Mouse (Mus musculus): ENCODE data around the gene Ostc. TPM values are rescaled to one million over a fixed set of nuclear protein-coding genes. Genes with fewer than 3 reads are reported as not detected.

Gene Ostc
- polyA plus RNA-seq, 1 experiment from 2014 or later = 333 TPM

DNA sequence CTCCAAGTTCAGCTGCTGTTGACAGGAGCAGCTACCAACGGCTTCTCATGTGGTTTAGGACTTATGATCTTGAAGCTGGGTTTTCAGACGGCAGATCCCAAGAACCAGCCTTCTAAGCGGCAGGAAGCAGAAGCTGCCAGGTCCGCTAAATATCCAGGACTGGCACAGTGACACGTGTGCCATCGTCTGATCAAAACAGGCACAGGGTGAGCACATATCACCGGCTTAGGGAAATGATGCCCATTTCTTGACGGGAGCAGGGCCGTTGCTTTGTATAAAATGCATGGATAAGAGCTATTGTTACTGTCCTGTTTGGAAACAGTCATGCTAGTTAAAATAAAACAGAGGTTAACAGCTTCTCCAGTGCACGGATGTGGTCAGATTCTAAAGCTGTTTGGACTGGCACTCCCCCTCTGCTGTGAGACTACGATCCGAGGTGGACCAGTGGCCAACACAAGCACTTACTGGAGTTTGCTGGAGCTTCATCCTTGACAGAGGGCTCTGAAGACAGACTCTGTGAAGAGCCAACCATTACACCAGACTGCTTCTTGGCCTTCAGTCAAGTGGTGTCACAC is 17.6 kb downstream of the Ostc start:
- Histone ChIP-seq H3K4me3 (ENCODE audit: low read depth, low read length) (peak overlapping the region; percentile 25), H3K27me3 (ENCODE audit: control insufficient read depth, insufficient read depth, low read length) (no peaks in the 10 kb centered on the region), H3K4me1 (ENCODE audit: control insufficient read depth, insufficient read depth, low read length) (peaks cover 6% of the 10 kb centered on the region; the same call in 1 of the 2 replicates), H3K4me2 (ENCODE audit: low read depth) (peak overlapping the region; percentile 44), H3K9me3 (ENCODE audit: control insufficient read depth, low read length) (no peaks in the 10 kb centered on the region), H3K36me3 (ENCODE audit: control insufficient read depth, insufficient read depth, low read length) (peaks cover 7% of the 10 kb centered on the region; the same call in 1 of the 2 replicates), H3K27ac (ENCODE audit: low read depth, low read length) (no peak overlapping the region), H3K9ac (ENCODE audit: low read length) (peak overlapping the region; percentile 45)
- ATAC-seq (ENCODE audit: insufficient read depth, low FRiP score, low TSS enrichment) = no peak
- no peak for DNase-seq (ENCODE audit: low spot score)
- 48% methylated on average over 12 of the region's 12 CpGs for WGBS

DNA sequence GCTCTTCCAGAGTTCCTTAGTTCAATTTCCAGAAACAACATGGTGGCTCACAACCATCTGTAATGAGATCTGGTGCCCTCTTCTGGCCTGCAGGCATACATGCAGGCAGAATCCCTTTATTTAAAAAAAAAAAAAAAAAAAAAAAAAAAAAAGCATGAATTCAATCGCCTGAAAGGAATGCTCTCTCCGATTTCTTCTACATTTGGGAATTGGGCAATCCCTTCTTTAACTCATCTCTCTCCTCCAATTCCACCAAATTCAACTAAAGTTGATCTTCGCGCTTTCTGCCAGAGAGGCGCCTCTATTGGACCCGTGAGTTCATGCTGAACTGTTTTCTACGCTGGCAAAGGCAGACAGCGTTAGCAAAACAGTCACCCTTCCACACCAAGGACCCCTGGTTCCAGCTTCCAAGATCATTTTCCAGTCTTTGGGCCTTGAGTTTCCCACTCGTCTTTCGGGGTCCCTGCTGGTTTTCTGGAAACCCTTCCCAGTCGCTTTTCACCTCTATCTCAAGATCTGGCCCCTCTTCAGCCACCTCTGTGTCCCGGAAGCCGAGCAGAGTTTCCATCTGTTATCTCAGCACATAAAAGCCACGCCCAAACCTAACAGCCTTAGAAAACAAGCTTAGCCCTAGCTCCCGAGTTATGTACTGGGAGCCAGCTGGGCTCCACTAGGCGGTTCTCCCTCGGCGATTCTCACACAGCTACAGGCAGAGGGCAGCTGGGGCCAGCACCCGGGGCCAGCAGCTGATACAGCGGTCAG is 18.2 kb downstream of the Ostc start:
- no peak overlapping the region for H3K27ac ChIP-seq (ENCODE audit: low read depth, low read length)

DNA sequence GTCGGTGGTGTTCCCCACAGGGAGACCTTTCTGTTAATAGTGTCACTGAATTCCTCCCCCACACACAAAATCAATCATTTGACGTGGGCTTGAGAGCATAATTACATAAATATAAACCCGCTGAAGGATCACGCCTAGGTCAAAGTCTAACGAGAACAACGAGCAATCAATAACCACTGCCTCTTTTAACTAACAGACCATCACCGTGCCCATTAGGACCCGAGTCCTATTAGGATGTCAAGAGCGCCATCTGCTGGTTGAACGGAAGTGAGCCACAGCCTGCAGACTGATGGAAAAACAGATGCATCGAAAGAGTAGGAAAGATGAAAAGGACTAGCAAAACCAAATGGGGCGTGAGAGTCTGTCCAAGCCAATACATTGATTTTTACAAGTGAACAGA is 19.6 kb downstream of the Ostc start:
- 21% methylated on average over 12 of the region's 12 CpGs for WGBS
- H3K27ac ChIP-seq (ENCODE audit: low read depth, low read length) = no peak overlapping the region
- no peaks in the 10 kb centered on the region for H3K27me3 ChIP-seq (ENCODE audit: control insufficient read depth, insufficient read depth, low read length)
- ATAC-seq (ENCODE audit: insufficient read depth, low FRiP score, low TSS enrichment) (peak; percentile 42; the same call in 1 of the 2 replicates), DNase-seq (ENCODE audit: low spot score) (peak; percentile 83)
- peaks cover 6% of the 10 kb centered on the region; the same call in 1 of the 2 replicates for H3K4me1 ChIP-seq (ENCODE audit: control insufficient read depth, insufficient read depth, low read length)
- no peaks in the 10 kb centered on the region for H3K36me3 ChIP-seq (ENCODE audit: control insufficient read depth, insufficient read depth, low read length)
- H3K9me3 ChIP-seq (ENCODE audit: control insufficient read depth, low read length) = no peaks in the 10 kb centered on the region
- H3K9ac ChIP-seq (ENCODE audit: low read length) = no peak overlapping the region
- H3K4me2 ChIP-seq (ENCODE audit: low read depth) = no peak overlapping the region
- H3K4me3 ChIP-seq (ENCODE audit: low read depth, low read length) = no peak overlapping the region

More for the DNA sequence above, 18.2 kb downstream of the Ostc start:
- H3K27me3 ChIP-seq (ENCODE audit: control insufficient read depth, insufficient read depth, low read length) = no peaks in the 10 kb centered on the region
- DNase-seq (ENCODE audit: low spot score) (peak; percentile 52), ATAC-seq (ENCODE audit: insufficient read depth, low FRiP score, low TSS enrichment) (0 out of 2 replicates have a peak, but pooled peaks have one; percentile 24)
- peak overlapping the region; percentile 25 for H3K4me3 ChIP-seq (ENCODE audit: low read depth, low read length)
- H3K9me3 ChIP-seq (ENCODE audit: control insufficient read depth, low read length) = no peaks in the 10 kb centered on the region
- H3K36me3 ChIP-seq (ENCODE audit: control insufficient read depth, insufficient read depth, low read length) = peaks cover 7% of the 10 kb centered on the region; the same call in 1 of the 2 replicates
- peak overlapping the region; percentile 45 for H3K9ac ChIP-seq (ENCODE audit: low read length)
- WGBS = 14% methylated on average over 20 of the region's 20 CpGs
- H3K4me2 ChIP-seq (ENCODE audit: low read depth) = peak overlapping the region; percentile 44
- peaks cover 6% of the 10 kb centered on the region; the same call in 1 of the 2 replicates for H3K4me1 ChIP-seq (ENCODE audit: control insufficient read depth, insufficient read depth, low read length)

- 95% methylated on average over 1 of the region's 1 CpGs for WGBS
- no peak for DNase-seq (ENCODE audit: low spot score)
These were observed 22.2 kb downstream of the Ostc start for GRCm38 (mm10) chr3:130687051-130687450.

GRCm38 (mm10) chr3:130685014-130685366 is 24.3 kb downstream of the Ostc start:
- H3K4me2 ChIP-seq (ENCODE audit: low read depth) = no peak overlapping the region
- H3K36me3 ChIP-seq (ENCODE audit: control insufficient read depth, insufficient read depth, low read length) = no peaks in the 10 kb centered on the region
- no peaks in the 10 kb centered on the region for H3K9me3 ChIP-seq (ENCODE audit: control insufficient read depth, low read length)
- DNase-seq (ENCODE audit: low spot score) (no peak), ATAC-seq (ENCODE audit: insufficient read depth, low FRiP score, low TSS enrichment) (no peak)
- no peaks in the 10 kb centered on the region for H3K27me3 ChIP-seq (ENCODE audit: control insufficient read depth, insufficient read depth, low read length)
- no peak overlapping the region for H3K4me3 ChIP-seq (ENCODE audit: low read depth, low read length)
- H3K9ac ChIP-seq (ENCODE audit: low read length) = no peak overlapping the region
- H3K27ac ChIP-seq (ENCODE audit: low read depth, low read length) = no peak overlapping the region
- no peaks in the 10 kb centered on the region for H3K4me1 ChIP-seq (ENCODE audit: control insufficient read depth, insufficient read depth, low read length)
- WGBS = 89% methylated on average over 8 of the region's 8 CpGs

More at GRCm38 (mm10) chr3:130687051-130687450, 22.2 kb downstream of the Ostc start:
- H3K4me2 ChIP-seq (ENCODE audit: low read depth) = no peak overlapping the region
- no peak for ATAC-seq (ENCODE audit: insufficient read depth, low FRiP score, low TSS enrichment)
- H3K4me3 ChIP-seq (ENCODE audit: low read depth, low read length) = no peak overlapping the region
- H3K9me3 ChIP-seq (ENCODE audit: control insufficient read depth, low read length) = no peaks in the 10 kb centered on the region
- H3K27me3 ChIP-seq (ENCODE audit: control insufficient read depth, insufficient read depth, low read length) = no peaks in the 10 kb centered on the region
- H3K27ac ChIP-seq (ENCODE audit: low read depth, low read length) = no peak overlapping the region
- H3K4me1 ChIP-seq (ENCODE audit: control insufficient read depth, insufficient read depth, low read length) = peaks cover 6% of the 10 kb centered on the region; the same call in 1 of the 2 replicates
- H3K36me3 ChIP-seq (ENCODE audit: control insufficient read depth, insufficient read depth, low read length) = no peaks in the 10 kb centered on the region
- H3K9ac ChIP-seq (ENCODE audit: low read length) = no peak overlapping the region

- no peaks in the 10 kb centered on the region for H3K9me3 ChIP-seq (ENCODE audit: control insufficient read depth, low read length)
These were observed 24.8 kb downstream of the Ostc start for GRCm38 (mm10) chr3:130684276-130685013.

DNA sequence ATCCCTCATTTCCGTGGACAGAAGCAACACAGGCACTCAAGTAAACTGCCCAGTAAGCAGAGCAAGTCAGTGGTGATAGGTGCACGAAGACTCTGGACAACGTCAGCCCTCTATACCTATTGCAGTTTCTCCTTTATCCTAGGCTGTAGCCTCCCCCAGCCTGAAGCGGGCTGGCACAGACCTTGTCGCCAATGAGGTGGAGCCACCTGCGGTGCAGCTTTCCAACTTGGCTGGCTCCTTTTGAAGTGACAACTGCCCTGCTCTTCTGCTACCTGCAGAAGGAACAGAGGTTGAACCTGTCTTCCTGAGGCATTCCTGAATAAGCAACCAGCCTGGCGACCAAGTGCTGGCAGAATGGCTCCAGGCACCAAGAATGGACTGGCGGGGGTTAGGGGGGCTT is 25.4 kb downstream of the Ostc start:
- no peaks in the 10 kb centered on the region for H3K9me3 ChIP-seq (ENCODE audit: control insufficient read depth, low read length)
- no peaks in the 10 kb centered on the region for H3K4me1 ChIP-seq (ENCODE audit: control insufficient read depth, insufficient read depth, low read length)
- no peaks in the 10 kb centered on the region for H3K36me3 ChIP-seq (ENCODE audit: control insufficient read depth, insufficient read depth, low read length)
- H3K4me2 ChIP-seq (ENCODE audit: low read depth) = no peak overlapping the region
- no peak overlapping the region for H3K4me3 ChIP-seq (ENCODE audit: low read depth, low read length)
- no peak for DNase-seq (ENCODE audit: low spot score)
- no peak overlapping the region for H3K27ac ChIP-seq (ENCODE audit: low read depth, low read length)
- H3K9ac ChIP-seq (ENCODE audit: low read length) = no peak overlapping the region
- ATAC-seq (ENCODE audit: insufficient read depth, low FRiP score, low TSS enrichment) = no peak
- H3K27me3 ChIP-seq (ENCODE audit: control insufficient read depth, insufficient read depth, low read length) = no peaks in the 10 kb centered on the region
- WGBS = 82% methylated on average over 8 of the region's 8 CpGs

More at GRCm38 (mm10) chr3:130684276-130685013, 24.8 kb downstream of the Ostc start:
- Histone ChIP-seq H3K27ac (ENCODE audit: low read depth, low read length) (no peak overlapping the region), H3K4me3 (ENCODE audit: low read depth, low read length) (no peak overlapping the region), H3K36me3 (ENCODE audit: control insufficient read depth, insufficient read depth, low read length) (no peaks in the 10 kb centered on the region), H3K4me2 (ENCODE audit: low read depth) (no peak overlapping the region), H3K27me3 (ENCODE audit: control insufficient read depth, insufficient read depth, low read length) (no peaks in the 10 kb centered on the region), H3K4me1 (ENCODE audit: control insufficient read depth, insufficient read depth, low read length) (no peaks in the 10 kb centered on the region), H3K9ac (ENCODE audit: low read length) (no peak overlapping the region)
- DNase-seq (ENCODE audit: low spot score) (no peak), ATAC-seq (ENCODE audit: insufficient read depth, low FRiP score, low TSS enrichment) (no peak)
- 89% methylated on average over 9 of the region's 9 CpGs for WGBS

- no peaks in the 10 kb centered on the region for H3K27me3 ChIP-seq (ENCODE audit: control insufficient read depth, insufficient read depth, low read length)
- H3K27ac ChIP-seq (ENCODE audit: low read depth, low read length) = no peak overlapping the region
- no peak for DNase-seq (ENCODE audit: low spot score)
- 94% methylated on average over 9 of the region's 9 CpGs for WGBS
- no peak for ATAC-seq (ENCODE audit: insufficient read depth, low FRiP score, low TSS enrichment)
- H3K9me3 ChIP-seq (ENCODE audit: control insufficient read depth, low read length) = no peaks in the 10 kb centered on the region
- H3K4me1 ChIP-seq (ENCODE audit: control insufficient read depth, insufficient read depth, low read length) = no peaks in the 10 kb centered on the region
- H3K36me3 ChIP-seq (ENCODE audit: control insufficient read depth, insufficient read depth, low read length) = no peaks in the 10 kb centered on the region
- H3K4me2 ChIP-seq (ENCODE audit: low read depth) = no peak overlapping the region
- no peak overlapping the region for H3K4me3 ChIP-seq (ENCODE audit: low read depth, low read length)
- no peak overlapping the region for H3K9ac ChIP-seq (ENCODE audit: low read length)
These were observed 27.1 kb downstream of the Ostc start for GRCm38 (mm10) chr3:130682183-130682582.

Measured in neural tube, embryonic 11.5 days (tissue).